Mouse (Mus musculus) heart, adult 2 months (tissue): ENCODE results near the gene Slc50a1.

ENCODE experiments used
- CTCF ChIP-seq: fragments of 200-600 bp; IDR thresholded peaks from 2 replicates; pipeline ENCODE4 v1.8.1; 2022; ENCODE audit warnings: antibody characterized with exemption, mild to moderate bottlenecking, moderate library complexity
- POLR2A ChIP-seq: fragments of 200-500 bp; IDR thresholded peaks from 2 replicates; pipeline ENCODE4 v1.6.1; 2011; ENCODE audit warnings: mild to moderate bottlenecking, low read depth, low read length, control low read depth; ENCODE audit not compliant: insufficient read depth

GRCm38 (mm10) chr3:89262417-89262816 lies 8.0 kb downstream of the Slc50a1 start:
- TF ChIP-seq CTCF (no peak), POLR2A (peak; percentile 74)
